Mouse (Mus musculus) heart, adult 2 months (tissue): ENCODE measurements around the gene Mia.

Source experiments
- CTCF ChIP-seq: fragments of 200-600 bp; IDR thresholded peaks from 2 replicates; pipeline ENCODE4 v1.8.1; 2022; ENCODE audit warnings: antibody characterized with exemption, mild to moderate bottlenecking, moderate library complexity
- EP300 ChIP-seq: fragments of 200-500 bp; IDR thresholded peaks from 2 replicates; pipeline ENCODE4 v1.6.1; 2011; ENCODE audit warnings: low read depth, low read length, control low read depth; ENCODE audit not compliant: insufficient read depth

DNA sequence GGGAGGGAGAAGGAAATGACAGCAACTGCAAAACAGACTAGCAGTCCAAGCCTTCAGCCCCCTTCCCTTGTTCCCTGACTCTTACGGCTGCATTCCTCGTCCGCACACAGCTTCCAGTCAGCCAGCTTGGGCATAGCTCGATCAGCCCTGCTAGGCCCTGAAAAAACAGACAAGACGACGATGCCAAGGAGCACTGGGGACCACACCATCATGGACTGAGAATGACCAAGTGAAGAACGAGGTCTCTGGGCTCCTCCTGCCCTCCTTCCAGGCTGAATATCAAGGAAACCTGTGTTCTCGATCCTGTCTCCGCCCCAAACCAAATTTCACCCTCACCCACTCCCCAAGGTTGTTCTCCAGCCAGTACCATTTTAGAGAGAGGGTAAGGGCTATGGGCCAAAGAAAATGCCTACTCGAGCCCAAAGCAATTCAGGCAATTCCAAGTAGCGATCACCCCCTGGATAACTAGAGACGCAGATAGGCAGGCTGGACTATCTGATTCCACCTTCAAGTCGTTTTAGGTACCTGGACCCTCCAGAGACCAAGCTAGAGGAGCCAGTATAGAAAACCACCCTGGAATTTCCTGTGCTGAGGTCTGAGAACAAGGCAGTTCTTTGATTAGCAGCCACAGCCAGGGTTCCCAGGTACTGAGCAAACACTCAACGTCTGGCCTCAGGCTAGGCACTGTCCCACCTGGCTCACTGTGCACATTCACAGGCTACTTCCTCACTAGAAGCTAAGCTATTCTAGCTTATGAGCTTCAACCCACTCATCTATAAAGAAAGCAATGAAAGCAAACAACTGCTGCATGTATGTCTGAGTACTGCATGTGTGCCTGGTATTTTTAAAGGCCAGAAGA, at the start of gene Mia, which contains the start of gene Gm21983:
- TF ChIP-seq CTCF = no peak
- TF ChIP-seq EP300 = no peak
